Mouse (Mus musculus) CD4-positive naive resting alpha-beta T cell, adult 57 days (primary cell): Measurements from ENCODE around the gene Parn. TPM values are rescaled to one million over a fixed set of nuclear protein-coding genes. Genes with fewer than 3 reads are reported as not detected.

ENCODE experiments used
- total RNA-seq: library from RNA; stranded (reverse); gene quantifications from one replicate; pipeline ENCODE4 v1.2.4, GENCODE M21; 2023

The Parn gene
- 35.2 TPM for total RNA-seq

DNA sequence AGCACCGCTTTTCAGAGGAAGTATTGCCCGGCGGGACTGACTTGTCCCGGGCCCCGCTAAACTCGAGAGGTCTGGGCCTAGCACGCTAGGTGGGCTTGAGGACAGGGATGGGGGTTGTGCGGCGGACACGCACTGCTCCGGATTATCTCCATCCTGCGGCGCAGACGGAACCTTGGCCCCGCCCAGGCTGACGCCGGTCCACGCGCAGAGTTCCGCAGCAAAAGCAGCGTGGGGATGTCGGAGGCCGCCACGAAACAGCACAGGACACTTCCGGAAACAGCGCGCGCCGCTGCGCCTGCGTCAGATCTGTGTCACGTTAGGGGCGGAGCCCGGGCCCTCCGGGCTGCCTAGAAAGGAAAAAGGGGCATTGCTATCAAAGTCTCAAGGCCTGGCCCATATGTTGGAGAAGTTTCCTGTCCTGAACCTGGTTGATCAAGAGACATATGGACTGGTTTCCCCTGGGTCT is at the start of gene Parn:
Parn (minus strand) TSS at position 293 of the 466 bp plus-strand sequence.

DNA sequence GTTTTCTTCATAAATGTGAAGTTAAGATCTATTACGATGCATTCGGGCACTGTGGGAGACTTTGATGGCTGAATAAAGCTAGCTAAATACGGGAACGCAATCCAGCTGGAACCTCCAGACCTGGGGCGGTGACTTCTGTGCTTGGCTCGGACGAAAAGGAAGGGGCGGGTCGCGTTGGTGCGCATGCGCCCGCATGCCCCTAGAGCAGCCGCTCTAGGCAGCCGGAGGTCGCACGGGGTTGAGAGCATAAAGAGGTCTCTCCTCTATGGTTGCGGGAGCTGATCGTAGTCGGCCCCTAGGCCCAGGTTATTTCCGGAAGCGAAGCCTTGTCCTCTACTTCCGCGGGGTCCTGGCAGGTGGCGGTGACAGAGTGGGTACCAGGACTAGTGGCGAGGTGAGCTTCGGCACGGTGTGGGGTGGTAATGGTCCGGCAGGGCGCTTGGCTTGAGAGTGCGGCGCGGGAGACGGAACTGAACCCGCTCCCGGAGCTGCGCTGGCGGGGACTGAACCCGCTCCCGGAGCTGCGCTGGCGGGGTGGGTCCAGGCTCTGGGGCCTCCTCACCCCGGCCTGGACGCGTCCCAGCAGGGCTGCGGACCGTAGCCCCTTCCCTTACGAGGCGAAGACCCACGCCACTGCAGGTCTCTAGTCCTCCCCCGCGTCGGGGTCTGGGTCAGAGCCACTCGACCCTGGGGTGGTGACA is 3.9 kb upstream of the Parn start, which contains the start of the genes Bfar and 3110001I22Rik:
Bfar (plus strand) TSS at position 174 of the 701 bp plus-strand sequence.
3110001I22Rik (plus strand) TSS at position 245 of the 701 bp plus-strand sequence.

Other genes starting within 250 kb of the Parn start
- 69.1 TPM for gene Bfar, start 3.7 kb upstream of the Parn start, total RNA-seq
- gene 3110001I22Rik, start 3.8 kb upstream of the Parn start, total RNA-seq: 19.2 TPM
- gene Pla2g10, start 62.8 kb upstream of the Parn start, total RNA-seq: not detected
- gene Rrn3, start 112.5 kb upstream of the Parn start, total RNA-seq: 32.1 TPM
- gene Ntan1, start 150.7 kb upstream of the Parn start, total RNA-seq: 64.1 TPM
- 80.1 TPM for gene Pdxdc1, start 235.0 kb upstream of the Parn start, total RNA-seq
- 0.98 TPM for gene Mpv17l, start 235.0 kb upstream of the Parn start, total RNA-seq